Mouse (Mus musculus): ENCODE results near the gene Zbtb7a.
A peak's percentile ranks its signal among the peaks of the same experiment; 100 is the strongest.

Gene Zbtb7a

DNA sequence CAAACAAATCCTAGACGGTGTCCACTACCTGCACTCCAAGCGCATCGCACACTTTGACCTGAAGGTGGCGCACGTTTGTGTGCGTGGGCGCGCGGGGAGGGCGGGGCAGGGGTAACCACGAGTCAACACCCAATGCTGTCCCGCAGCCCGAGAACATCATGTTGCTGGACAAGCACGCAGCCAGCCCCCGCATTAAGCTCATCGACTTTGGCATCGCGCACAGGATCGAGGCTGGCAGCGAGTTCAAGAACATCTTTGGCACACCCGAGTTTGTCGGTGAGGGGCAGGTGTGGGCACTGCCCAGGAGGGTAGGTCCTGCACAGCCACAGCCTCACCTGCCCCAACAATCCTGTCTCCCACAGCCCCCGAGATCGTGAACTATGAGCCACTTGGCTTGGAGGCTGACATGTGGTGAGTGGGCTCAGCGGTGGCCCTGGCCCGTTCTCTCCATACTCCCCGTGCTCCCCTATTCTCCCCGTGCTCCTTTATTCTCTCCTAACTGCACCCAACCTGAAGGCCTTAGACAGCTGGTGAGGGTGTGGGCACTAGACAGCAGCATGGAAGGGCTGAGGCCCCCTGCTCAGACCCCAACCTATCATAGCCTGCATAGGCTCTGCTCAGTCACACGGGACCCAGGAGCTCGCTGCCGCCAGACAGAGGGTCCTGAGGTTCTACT lies 55.4 kb downstream of the Zbtb7a start:
- DNase-seq (ENCODE audit: low spot score in 2 of 2) = no peak

DNA sequence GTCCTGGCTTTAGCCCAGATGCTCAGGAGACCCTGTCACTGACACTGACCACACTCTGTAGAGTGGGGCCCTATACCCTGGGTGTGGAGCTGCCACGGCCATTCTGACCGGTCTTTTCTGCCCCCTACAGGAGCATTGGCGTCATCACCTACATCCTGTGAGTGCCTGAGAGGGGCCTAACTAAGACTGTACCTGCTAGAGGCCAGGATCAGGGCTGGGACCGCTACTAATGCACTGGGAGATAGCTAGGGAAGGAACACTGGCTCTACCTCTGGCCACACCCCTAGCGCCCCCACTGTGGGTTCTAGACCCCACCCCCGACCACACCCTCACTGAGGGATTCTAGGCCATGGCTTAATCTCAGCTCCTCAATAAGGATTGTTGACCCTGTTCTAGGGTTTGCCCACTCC lies 55.9 kb downstream of the Zbtb7a start:
- no peak for DNase-seq (ENCODE audit: low spot score in 2 of 2)

DNA sequence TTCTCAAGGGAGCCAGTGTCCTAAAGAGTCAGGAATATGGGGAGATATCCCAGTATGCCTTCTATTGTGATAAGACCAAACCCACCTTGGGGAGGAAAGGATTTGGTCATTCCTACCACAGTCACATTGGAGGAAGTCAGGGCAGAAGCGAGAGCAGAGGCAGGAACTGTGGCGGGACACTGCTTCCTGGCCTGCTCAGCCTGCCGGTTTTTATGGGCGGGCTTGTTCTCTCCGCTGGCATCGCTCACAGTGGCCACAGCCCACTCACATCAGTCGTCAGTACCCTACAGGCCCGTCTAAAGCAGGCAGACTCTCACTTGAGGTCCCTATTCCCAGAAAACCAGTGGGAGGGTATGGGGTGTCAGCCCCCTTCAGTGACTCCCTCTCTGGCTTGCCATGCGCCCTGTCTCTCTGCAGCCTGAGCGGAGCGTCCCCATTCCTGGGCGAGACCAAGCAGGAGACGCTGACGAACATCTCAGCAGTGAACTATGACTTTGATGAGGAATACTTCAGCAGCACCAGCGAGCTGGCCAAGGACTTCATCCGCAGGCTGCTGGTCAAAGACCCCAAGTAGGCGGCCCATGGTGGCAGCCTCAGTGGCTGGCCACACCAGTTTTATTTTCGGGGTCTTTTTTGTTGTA lies 56.4 kb downstream of the Zbtb7a start:
- DNase-seq (ENCODE audit: low spot score in 2 of 2) = no peak

DNA sequence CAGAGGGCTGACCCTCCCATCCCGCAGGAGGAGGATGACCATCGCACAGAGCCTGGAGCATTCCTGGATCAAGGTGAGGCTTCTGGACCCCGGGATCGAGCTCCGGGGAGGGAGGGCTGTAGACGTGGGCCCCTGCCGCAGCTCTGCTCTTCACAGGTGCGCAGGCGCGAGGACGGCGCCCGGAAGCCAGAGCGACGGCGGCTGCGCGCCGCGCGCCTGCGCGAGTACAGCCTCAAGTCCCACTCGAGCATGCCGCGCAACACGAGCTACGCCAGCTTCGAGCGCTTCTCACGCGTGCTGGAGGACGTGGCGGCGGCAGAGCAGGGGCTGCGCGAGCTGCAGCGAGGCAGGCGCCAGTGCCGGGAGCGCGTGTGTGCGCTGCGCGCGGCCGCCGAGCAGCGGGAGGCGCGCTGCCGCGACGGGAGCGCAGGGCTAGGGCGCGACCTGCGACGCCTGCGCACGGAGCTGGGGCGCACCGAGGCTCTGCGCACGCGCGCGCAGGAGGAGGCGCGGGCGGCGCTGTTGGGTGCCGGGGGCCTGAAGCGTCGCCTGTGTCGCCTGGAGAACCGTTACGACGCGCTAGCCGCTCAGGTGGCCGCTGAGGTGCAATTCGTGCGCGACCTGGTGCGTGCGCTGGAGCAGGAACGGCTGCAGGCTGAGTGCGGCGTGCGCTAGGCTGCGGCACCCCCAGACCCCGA lies 57.4 kb downstream of the Zbtb7a start:
- DNase-seq (ENCODE audit: low spot score in 2 of 2) = peak; percentile 79 to 84

DNA sequence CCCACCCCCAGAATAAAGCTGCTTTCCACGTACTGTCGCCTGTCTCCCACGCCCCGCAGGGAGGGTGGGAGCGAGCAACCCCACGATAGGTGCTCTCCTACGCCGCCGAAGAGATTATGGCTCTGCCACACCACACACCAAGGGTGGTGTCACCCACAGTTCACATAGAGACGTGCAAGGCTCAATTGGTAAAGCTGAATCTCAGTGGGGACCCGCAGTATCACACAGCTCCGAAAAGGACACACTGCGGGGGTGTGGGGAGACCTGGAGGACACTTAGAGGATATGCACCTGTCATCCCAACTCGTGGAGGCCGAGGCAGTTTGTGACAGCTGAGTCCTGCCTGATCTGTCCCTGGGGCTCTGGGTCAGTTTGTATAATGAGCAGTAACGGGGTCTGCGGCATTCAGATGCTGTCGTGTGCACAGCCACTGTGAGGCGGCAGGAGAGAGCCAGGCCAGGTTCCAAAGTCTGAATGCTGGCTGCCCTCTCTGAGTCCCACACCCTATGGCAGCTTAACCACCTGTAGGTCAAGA lies 58.0 kb downstream of the Zbtb7a start:
- DNase-seq (ENCODE audit: low spot score in 2 of 2) = peak in 1 of 2 experiments; percentile 30

DNA sequence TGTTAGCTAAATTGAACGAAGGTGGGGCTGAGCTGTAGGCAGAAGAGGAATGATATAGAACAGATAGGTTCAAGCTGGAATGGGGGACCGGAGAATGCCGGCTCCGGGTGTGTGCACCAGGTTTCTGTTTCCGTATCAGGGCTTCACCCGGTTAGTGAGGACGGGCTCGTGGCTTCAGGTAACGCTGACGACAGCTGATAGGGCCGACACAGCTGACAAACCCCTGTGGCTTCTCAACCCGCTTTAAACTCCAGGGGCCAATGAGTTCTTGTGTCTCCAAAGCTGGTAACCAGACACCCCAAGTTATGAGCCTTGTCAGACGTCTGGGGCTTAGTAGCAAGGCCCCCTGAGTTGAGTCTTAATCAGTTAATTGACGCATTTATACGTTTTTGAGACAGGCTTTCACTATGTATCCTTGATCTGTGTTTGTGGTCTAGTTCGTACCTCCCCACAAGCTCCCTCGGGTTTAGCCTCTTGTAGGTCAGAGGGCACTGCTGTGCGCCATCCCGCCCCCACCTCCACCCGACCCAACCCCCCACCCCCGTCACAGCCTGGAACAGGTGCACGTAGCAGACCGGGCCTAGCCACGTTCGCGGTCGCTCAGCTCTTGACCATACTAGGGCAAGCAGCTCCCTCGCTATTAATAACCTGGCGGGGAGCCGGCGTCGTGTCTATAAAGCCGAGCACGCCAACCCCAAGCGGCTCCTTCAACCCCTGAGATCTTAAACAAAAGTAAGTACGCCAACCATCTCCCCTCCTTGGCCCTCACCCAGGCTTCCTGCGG lies 59.2 kb downstream of the Zbtb7a start:
- DNase-seq (ENCODE audit: low spot score in 2 of 2) = peak in 1 of 2 experiments; percentile 31

DNA sequence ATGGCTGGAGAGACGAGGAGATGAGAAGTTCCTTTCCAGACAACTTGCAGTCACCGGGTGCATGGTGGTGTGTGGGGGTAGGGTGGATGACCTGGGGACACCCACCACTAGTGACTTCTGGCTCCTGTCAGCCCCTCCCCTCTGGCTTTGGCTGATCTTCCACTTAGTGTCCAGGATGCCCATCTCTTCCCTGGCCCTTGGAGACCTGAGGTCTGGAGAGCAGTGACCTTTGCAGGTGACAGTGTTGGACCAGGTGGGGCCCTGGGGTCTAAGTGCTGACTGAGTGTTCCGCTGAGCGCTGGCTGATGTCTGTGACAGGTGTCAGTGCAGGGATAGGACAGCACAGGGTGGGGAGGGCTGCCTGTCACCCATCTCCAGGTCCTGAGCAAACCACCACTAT lies 60.3 kb downstream of the Zbtb7a start:
- DNase-seq (ENCODE audit: low spot score in 2 of 2) = no peak

DNA sequence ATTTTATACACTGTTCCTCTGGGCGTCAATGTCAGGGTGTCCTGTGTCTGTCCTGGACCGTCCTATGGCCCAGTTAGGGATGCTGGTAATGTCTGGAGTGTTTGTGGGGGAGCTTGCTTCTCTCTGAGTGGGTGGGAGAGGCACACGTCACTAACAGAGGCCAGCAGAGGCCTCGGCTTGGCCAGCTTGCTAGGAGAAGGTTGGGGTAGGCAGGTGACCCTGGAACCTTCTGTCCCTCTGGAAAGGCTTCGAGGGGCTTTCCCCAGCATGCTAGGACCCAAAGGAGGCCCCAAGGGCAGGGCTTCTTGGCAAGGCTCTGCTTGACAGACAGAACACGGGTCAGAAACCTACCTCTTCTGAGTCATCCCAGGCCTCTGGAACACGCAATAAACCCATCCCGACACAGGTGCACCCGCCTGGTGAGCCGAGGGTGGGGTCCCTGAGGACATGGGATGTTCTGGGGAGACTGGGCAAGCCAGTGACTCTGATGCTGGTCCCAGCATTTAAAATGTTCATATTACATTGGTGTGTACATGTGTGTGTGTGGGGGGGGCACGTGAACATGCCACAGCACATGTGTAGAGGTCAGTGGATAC lies 61.5 kb downstream of the Zbtb7a start:
- no peak for DNase-seq (ENCODE audit: low spot score in 2 of 2)

DNA sequence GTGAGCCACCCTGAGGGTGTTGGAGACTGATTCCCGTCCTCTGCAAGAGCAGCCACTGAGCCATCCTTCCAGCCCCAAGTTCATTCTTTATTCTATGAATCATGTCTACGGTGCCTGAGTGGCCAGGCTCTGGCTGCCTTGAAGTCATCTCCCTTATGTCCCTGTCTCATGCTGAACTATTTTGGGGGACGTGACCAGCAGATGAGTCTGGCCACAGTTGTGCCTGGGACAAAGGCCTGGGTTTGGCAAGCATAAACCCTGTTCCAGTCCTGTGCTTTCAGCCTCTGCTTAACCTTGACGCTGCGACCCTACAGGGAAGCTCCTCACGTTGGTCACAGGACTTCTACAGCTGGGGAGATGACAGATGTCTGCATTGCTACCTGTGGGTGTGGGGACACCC lies 62.3 kb downstream of the Zbtb7a start:
- DNase-seq (ENCODE audit: low spot score in 2 of 2) = no peak

DNA sequence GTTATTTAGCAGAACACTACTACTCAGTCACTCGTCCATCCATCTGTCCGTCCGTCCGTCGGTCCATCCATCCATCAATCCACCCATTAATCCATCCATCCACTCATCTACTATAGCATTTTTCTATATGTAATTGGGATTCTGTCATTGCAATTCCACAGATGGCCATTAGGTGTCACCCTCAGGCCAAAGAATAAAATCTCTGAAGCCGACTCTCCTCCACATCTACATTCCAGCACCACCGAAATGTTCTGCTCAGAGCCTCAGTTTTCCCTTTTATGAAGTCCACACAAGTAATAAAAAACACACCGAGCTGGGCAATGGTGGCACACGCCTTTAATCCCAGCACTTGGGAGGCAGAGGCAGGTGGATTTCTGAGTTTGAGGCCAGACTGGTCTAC lies 63.2 kb downstream of the Zbtb7a start:
- peak in 1 of 2 experiments; percentile 72 for DNase-seq (ENCODE audit: low spot score in 2 of 2)

DNA sequence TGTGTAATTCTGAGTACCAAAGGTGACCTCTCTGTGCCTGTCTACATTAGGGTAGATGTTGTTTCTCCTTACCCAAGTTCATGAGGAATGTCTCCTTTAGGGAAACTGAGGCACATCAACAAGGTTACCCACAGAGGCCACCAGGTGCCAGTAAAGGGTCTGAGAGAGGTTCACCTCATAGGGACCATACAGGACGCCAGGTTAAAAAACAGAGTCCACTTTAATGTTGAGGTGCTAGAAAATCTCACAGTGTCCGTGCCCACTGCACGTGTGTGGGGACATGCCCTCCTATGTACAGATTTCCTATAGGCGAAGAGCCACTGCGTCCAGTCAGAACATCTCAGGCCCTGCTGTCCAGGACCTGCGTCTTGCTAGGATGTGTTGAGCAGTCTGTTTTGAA lies 64.0 kb downstream of the Zbtb7a start:
- no peak for DNase-seq (ENCODE audit: low spot score in 2 of 2)

DNA sequence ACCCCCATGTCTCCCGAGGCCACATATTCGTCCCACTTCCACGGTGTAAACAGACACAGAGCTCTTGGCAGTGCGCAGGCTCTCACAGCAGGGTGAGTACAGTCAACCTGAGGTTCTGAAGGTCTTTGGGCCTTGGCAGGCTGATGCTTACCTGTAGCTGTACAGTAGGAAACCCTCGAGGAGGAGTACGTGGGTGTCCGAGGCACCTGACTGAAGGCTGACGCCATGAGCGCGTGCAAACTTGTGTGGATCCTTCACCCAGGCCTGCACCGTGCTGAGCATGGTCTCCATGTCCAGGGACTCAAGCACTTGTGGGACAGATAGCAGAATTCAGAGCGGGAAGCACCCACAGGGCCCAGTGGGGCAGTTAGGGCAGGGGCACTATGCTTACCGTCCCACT lies 65.1 kb downstream of the Zbtb7a start:
- DNase-seq (ENCODE audit: low spot score in 2 of 2) = no peak

DNA sequence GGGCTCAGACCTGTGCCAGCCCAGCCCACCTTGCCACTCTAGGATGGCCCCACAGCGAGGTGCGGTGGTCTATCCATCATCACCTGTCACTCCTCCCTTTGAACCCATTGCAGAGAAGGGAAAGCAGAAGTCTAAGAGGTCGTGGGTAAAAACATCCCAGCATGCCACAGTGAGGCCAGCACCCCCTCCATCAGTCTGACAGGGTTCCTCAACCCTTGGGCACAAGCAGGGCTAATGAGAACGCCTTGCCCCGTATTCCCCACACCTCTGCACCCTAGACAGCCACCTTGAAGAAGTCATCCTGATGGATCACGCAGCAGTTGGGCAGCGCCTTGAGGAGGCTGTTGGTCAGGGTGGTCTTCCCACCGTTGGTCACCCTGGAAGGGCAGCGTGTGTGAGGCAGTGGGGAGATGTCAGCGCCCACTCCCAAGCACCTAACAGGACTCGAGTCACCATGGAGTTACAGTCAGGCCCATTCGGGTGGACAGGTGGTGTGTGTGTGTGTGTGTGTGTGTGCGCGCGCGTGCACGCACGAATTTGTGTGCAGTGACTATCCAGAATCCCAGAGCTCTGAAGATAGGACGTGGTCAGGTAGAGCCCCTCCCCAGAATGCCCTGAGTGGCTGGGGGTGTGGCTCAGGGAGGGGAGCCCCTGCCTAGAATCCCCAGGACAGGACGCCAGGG lies 65.7 kb downstream of the Zbtb7a start:
- no peak for DNase-seq (ENCODE audit: low spot score in 2 of 2)

DNA sequence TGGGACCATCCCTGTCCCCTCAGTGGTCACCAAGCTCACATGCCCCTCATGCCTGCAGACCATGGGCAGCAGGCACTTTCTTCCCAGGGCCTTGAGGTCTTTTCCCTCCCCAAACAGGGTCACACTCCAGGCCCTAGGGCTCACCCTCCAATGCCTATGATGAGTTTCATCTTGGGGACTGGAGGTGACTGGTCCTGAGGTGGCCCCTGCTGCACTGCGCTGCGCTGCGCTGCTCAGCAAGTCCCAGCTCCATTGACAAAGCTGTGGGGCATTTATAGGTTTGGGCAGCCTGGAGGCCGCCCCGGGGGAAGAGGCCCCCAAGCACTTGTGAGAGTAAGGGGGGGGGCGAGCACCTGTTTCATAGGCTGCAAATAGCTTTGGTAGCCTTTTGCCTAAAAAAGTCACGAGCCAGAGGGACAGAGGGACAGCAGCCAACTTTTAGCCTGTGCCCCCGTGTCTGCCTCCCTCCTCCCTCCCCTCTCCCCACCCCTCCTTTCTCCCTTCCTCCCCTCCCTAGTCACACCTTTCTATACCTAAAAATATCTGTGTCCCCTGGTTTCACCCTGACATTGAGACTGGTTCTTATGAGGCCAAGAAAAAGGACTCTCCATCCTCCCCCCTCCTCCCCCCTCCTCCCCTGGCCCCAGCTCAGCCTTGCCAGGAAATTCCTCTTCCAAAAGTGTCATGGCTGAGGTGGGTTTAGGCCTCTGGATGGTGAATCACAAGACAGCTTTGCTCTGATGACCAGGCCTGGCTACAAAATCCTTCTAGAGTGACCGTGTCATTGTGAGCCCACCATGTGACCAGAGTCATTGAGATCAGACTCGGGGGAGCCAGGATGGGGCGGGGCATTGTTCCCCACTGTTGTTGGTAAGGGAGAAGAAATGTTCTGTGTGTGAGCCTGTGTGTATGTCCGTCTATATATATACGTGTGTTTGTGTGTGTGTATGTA lies 67.1 kb downstream of the Zbtb7a start, which contains the start of gene Nmrk2:
Gene Nmrk2, minus strand, starts transcription at position 245 of the 952 bp plus-strand sequence.
- DNase-seq (ENCODE audit: low spot score in 2 of 2) = no peak

Data from thymus, postnatal 10 days (tissue).